Mouse (Mus musculus): ENCODE results near the gene Dhx40. TPM values are rescaled to one million over a fixed set of nuclear protein-coding genes. Genes with fewer than 3 reads are reported as not detected.

Gene Dhx40
- total RNA-seq, 2 experiments from 2014 or later = 17.8 to 18.0 TPM

- intact Hi-C loops (cut with DNase I) = no loop called here
- DNase-seq (ENCODE audit: low spot score) = no peak
Observed at GRCm38 (mm10) chr11:86724004-86724403, 83.5 kb downstream of the Dhx40 start.

GRCm38 (mm10) chr11:86719390-86719789, 88.2 kb downstream of the Dhx40 start:
- DNase-seq (ENCODE audit: low spot score) = no peak
- intact Hi-C loops (cut with DNase I) = loop anchor here (2.0 kb wide), 1 partner anchor 15 kb away; no protein-coding TSS in a partner anchor

Other genes with a start within 250 kb of the Dhx40 start
- gene Vmp1, start 123.9 kb downstream of the Dhx40 start, total RNA-seq (2021) = 10 to 100 TPM; 63.1 to 66.1 TPM
- 1 to 10 TPM; 6.3 to 6.5 TPM for gene Ptrh2, start 123.8 kb downstream of the Dhx40 start, total RNA-seq (2021)
- gene Cltc, start 50.2 kb downstream of the Dhx40 start, total RNA-seq (2021) = 100 to 1,000 TPM; 136 to 155 TPM
- 10 to 100 TPM; 16.2 to 35.4 TPM for gene Ypel2, start 186.0 kb upstream of the Dhx40 start, total RNA-seq (2021)